Mouse (Mus musculus) olfactory bulb, adult 2 months (tissue): ENCODE measurements at regions not wholly inside any gene's neighbourhood (a gene's known extent, or its start where the extent isn't known, plus 50 kb on each side); places are given as distances from the start of the nearest gene placed in this dataset.
A peak's percentile ranks its signal among the peaks of the same experiment; 100 is the strongest.

Source experiments
- H3K27ac ChIP-seq: fragments of 200-500 bp; 2 replicates; pipeline ENCODE4 v1.5.1; 2012; ENCODE audit warnings: low read depth, low read length; ENCODE audit not compliant: insufficient read depth
- H3K4me1 ChIP-seq: fragments of 200-500 bp; 2 replicates; pipeline ENCODE4 v1.6.1; 2012; ENCODE audit warnings: low read length; ENCODE audit not compliant: control insufficient read depth, insufficient read depth
- H3K4me3 ChIP-seq: fragments of 200-500 bp; 2 replicates; pipeline ENCODE4 v1.5.1; 2012; ENCODE audit warnings: mild to moderate bottlenecking, low read depth, low read length, moderate library complexity; ENCODE audit not compliant: insufficient read depth
- CTCF ChIP-seq: fragments of 200-500 bp; IDR thresholded peaks from 2 replicates; pipeline ENCODE4 v1.5.1; 2012; ENCODE audit warnings: low read depth, mild to moderate bottlenecking, low read length, moderate library complexity; ENCODE audit not compliant: insufficient read depth
- POLR2A ChIP-seq: fragments of 200-500 bp; IDR thresholded peaks from 2 replicates; pipeline ENCODE4 v1.6.1; 2012; ENCODE audit warnings: mild to moderate bottlenecking, low read depth, low read length, moderate library complexity; ENCODE audit not compliant: insufficient read depth
- WGBS: fragments of 180-500 bp; shearing (Covaris S2); methylation state at CpG from one replicate; pipeline ENCODE4 v1.1.7; 2018; 5-methylcytosine and 5-hydroxymethylcytosine counted together

GRCm38 (mm10) chr9:122595120-122595943 lies 151.8 kb upstream of the Topaz1 start:
- peak overlapping the region; percentile 84 for H3K27ac ChIP-seq
- 5% methylated on average over 31 of the region's 31 CpGs for WGBS

DNA sequence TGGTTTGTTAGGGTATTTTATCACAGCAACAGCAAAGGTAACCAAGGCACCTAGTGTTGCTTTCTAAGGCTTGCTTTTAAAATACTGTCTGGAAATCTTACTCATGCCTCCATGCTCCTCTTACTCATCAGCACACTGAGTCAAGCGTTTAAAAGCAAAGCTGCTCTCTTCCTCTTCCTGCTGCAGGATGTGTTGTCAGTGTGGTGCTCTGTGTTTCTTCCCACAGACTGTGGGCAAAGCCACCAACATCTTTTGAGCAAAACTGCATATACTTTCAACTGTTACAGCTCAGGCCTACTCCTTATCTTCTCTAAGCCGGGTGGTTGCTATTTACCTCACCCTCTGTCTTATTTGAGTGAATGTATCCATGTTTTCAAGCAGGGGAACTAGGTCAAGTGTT lies 144.0 kb upstream of the Topaz1 start:
- no peak for TF ChIP-seq CTCF
- TF ChIP-seq POLR2A: no peak
- 23% methylated on average over 2 of the region's 2 CpGs for WGBS
- no peak overlapping the region for H3K27ac ChIP-seq

More at GRCm38 (mm10) chr9:122595120-122595943, 151.8 kb upstream of the Topaz1 start:
- no peak for TF ChIP-seq CTCF
- no peak for TF ChIP-seq POLR2A
- H3K4me3 ChIP-seq: peak overlapping the region; percentile 46
- peaks cover 32% of the 10 kb centered on the region for H3K4me1 ChIP-seq

DNA sequence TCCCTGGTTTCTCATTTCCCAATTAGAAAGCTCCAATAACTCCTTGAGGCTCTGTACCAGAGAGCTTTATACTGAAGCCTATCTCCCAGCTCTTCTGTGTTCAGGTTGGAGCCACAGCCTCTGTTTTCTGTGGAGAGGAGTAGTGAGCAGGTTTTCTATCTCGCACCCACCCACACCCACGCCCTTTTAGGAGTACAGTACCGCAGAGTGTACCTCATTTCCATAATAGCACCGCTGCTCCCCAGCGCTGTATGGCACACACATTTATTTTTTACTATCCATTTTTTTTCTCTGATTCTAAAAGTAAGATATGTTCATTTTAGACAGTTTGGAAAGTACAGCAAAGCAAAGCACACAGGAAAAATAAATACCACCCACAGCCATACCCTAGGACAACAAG lies 137.5 kb upstream of the Topaz1 start:
- peaks cover 26% of the 10 kb centered on the region for H3K4me1 ChIP-seq
- no peak for TF ChIP-seq CTCF
- no peak for TF ChIP-seq POLR2A
- H3K4me3 ChIP-seq: no peak overlapping the region
- WGBS: 52% methylated on average over 5 of the region's 5 CpGs
- no peak overlapping the region for H3K27ac ChIP-seq

More for the DNA sequence above, 144.0 kb upstream of the Topaz1 start:
- Histone ChIP-seq H3K4me3 (no peak overlapping the region), H3K4me1 (peaks cover 41% of the 10 kb centered on the region)

DNA sequence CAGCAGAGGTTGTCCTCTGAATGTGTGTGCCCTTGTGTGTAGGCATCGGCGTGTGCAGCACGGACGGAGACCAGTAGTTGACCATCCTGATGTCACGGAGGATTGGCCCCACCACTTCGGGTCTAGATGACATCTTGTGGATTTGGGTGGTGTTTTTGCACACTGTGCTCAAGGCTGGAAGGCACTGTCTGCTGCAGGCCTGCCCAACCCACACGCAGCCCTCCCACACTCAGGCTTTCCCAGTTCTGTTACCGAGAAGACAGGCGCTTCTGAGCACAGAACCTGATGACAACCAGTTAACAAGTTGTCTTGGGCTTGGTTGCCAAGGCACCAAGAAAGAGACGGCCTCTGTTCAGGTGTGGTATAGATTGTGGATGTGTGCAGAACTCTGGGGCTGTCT lies 136.2 kb upstream of the Topaz1 start:
- Histone ChIP-seq H3K4me1 (peaks cover 22% of the 10 kb centered on the region), H3K27ac (no peak overlapping the region), H3K4me3 (no peak overlapping the region)
- no peak for TF ChIP-seq CTCF
- no peak for TF ChIP-seq POLR2A
- 66% methylated on average over 10 of the region's 10 CpGs for WGBS

DNA sequence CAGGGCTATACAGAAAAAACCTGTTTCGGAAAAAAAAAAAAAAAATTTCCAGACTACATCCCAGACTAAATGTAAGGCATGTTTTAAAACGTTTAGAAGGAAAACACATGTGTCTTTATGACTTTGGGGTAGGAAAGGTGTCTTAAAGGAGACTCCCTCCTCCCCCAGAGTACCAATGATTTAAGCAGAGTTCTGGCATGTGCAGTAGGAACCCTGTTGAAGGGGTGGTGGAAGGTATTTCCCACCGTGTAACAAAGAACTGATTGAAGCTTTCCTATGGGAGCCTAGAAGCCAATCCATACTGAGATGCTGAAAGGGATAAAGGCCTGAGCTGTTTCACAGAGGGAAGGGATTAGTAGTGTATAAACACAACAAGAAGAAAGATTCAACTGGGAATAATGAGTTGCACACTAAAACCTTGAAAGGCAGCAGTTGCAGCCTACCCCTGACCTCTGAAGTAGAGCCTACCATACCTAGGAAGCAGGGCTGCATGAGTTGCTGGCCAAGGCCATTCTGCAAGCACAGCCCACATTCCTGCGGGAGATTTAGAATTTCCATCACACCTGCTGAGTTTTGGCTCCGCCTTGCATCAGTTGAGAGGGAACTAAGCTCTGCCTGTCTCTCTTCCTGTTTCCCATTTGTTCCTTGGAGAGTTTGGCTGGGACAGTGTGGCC lies 132.4 kb upstream of the Topaz1 start:
- H3K4me1 ChIP-seq: peaks cover 12% of the 10 kb centered on the region
- TF ChIP-seq CTCF: no peak
- TF ChIP-seq POLR2A: no peak

GRCm38 (mm10) chr9:122615351-122615750 lies 131.8 kb upstream of the Topaz1 start:
- WGBS: 30% methylated on average over 4 of the region's 4 CpGs
- H3K27ac ChIP-seq: no peak overlapping the region
- H3K4me3 ChIP-seq: no peak overlapping the region
- no peak for TF ChIP-seq POLR2A
- peak; percentile 43; the same call in 1 of the 2 replicates for TF ChIP-seq CTCF
- H3K4me1 ChIP-seq: peaks cover 12% of the 10 kb centered on the region

More for the DNA sequence above, 132.4 kb upstream of the Topaz1 start:
- 33% methylated on average over 5 of the region's 5 CpGs for WGBS
- H3K27ac ChIP-seq: no peak overlapping the region
- H3K4me3 ChIP-seq: no peak overlapping the region

DNA sequence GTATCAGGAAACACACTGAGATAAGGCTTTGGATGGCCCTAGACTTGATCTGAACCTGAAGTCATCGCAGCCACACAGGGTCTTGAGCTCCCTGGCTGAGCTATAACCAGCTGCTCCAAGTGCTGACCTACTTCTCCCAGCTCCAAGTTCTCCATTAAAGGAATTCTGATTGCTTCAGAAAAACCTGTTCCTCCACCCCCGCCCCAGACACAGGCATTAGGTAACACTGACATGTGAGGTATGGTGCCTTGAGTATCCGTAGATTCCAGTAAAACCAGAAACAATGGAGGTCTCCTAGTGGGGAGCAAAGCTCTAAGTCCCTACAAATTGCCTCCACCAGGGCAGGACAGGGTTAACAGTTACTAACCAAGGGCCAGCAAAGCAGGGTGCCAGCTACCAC lies 129.4 kb upstream of the Topaz1 start:
- WGBS: 60% methylated on average over 3 of the region's 3 CpGs
- Histone ChIP-seq H3K4me1 (peaks cover 11% of the 10 kb centered on the region), H3K4me3 (no peak overlapping the region), H3K27ac (no peak overlapping the region)
- TF ChIP-seq POLR2A (no peak), CTCF (no peak)

GRCm38 (mm10) chr9:122625081-122625480 lies 122.1 kb upstream of the Topaz1 start:
- H3K4me1 ChIP-seq: peaks cover 46% of the 10 kb centered on the region
- H3K27ac ChIP-seq: no peak overlapping the region
- WGBS: 81% methylated on average over 1 of the region's 1 CpGs
- TF ChIP-seq CTCF (no peak), POLR2A (no peak)
- H3K4me3 ChIP-seq: no peak overlapping the region

- Histone ChIP-seq H3K4me3 (no peak overlapping the region), H3K4me1 (peaks cover 48% of the 10 kb centered on the region), H3K27ac (peak overlapping the region; percentile 72; the same call in 1 of the 2 replicates)
- WGBS: 39% methylated on average over 6 of the region's 6 CpGs
- TF ChIP-seq CTCF: no peak
- no peak for TF ChIP-seq POLR2A
Measured at GRCm38 (mm10) chr9:122626346-122626745, 120.8 kb upstream of the Topaz1 start.
